Mouse (Mus musculus): ENCODE measurements at regions not wholly inside any gene's neighbourhood (a gene's known extent, or its start where the extent isn't known, plus 50 kb on each side); places are given as distances from the start of the nearest gene placed in this dataset.
"Not testable (repeated sequence)": the region's sequence is repeated elsewhere in the genome, so short reads cannot be mapped to it uniquely, and the experiment has no call there.

- no peak for DNase-seq
These were observed 215.1 kb upstream of the Klf3 start for GRCm38 (mm10) chr5:64587895-64588738.

DNA sequence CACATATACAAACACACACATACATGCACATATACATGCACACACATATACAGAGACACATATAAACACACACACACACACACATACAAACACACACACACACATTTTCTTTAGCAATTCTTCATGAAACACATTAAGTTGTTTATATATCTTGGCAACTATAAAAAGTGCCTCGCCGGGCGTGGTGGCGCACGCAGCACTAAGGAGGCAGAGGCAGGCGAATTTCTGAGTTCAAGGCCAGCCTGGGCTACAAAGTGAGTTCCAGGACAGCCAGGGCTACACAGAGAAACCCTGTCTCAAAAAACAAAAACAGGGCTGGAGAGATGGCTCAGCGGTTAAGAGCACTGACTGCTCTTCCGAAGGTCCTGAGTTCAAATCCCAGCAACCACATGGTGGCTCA lies 214.4 kb upstream of the Klf3 start:
- not testable (repeated sequence) for DNase-seq

DNA sequence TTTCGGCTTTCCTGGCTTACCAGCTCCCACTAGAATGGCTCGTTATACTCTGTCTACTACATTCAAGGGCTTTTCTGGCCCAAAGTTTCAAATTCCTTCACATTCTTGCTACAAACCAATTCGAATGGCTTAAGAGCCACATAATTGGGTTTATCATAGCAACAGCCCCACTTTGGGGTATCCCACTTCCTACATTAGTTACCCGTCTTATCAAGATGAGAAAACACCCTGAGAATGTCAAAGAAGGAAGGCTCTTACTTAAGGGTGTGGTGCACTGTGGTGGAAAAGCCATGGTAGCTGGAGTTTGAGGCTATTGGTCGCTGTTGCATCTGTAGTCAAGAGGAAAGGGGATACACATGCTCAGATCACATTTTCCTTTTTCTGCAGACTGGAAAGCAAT lies 213.2 kb upstream of the Klf3 start:
- DNase-seq: no peak

DNA sequence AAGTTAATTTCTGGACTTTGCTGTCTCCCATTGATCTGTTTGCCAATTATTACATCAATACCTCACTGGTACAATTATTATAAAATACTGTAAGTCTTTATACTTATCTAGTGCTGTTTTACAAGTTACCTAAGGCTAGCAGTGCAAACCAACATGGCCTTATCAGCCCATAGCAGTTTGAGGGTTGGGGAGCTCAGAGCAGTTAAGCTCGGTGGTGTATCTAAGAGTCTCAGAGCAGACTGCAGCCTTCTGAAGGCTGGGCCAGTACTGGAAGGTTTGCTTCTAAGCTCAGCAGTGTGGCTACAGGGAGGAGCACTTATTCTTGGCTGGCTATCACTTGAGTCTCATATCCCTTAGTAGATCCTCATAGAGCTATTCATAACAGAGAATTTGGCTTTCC lies 212.4 kb upstream of the Klf3 start:
- DNase-seq: no peak

- DNase-seq: no peak
These were observed 211.4 kb upstream of the Klf3 start for GRCm38 (mm10) chr5:64591792-64592191.

DNA sequence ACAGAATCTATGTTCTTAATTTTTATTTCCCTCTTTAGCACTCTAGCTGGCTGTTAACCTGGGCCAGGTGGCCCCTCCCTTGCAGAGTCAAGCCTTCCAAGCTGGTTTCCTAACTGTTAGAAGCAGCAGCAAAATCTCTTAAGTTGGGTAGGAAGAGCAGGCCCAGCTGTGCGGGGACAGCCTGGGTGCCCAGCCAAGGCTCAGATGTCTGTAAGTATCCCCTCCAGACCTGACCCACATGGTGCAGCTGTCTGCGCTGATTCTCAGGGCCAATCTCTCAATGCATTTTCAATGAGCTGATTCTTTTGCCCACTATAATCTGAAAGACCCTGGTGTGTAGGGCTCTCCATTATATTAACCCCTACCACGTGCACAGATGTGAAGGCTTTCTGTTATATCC lies 208.0 kb upstream of the Klf3 start:
- DNase-seq: peak in 1 of 2 experiments; percentile 7

DNA sequence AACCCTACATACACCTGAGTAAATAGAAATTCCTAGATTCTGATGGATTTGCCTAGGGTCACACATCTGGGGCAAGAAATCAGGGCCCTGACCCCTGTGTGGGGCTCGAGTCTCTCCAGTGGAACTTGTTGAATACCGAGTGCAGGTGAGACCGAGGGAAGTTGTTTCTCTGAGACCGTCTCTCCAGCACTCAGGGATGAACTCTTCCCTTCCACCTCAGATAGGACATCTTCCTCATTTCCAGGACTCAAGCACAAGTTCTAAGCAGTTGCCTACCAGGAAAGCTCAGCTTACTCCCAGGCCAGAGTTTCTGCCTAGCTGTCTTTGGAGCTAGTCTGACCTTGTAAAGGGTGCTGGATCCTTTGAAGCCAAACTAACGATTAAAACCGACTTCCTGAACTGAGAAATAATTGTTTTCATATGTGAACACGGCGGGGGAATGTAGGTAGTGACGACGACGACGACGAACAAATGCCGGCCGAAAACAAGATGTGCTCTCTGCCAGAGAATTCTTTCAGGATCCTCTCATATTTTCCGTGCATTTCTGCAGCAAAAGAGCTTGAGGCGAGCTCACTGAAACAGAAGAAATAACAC lies 207.3 kb upstream of the Klf3 start:
- DNase-seq: no peak

DNA sequence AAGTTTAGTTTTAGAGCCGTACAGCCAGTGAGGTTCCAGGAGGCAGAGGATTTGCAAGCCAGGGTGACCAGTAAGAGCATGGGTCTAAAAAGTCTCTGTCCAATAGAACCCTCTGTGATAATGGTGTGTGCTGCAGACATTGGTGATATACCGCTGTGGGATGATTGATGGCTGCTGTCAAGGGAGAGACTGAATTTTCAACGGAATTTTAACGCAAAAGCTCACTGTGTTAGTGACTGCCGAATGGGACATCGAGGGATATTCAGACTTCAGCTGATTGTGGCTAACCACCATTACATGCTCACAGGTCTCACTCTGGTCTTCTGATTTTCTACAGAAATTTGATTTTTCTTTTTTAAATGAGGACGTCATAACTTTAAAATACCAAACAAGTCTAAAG lies 206.2 kb upstream of the Klf3 start:
- DNase-seq: no peak

DNA sequence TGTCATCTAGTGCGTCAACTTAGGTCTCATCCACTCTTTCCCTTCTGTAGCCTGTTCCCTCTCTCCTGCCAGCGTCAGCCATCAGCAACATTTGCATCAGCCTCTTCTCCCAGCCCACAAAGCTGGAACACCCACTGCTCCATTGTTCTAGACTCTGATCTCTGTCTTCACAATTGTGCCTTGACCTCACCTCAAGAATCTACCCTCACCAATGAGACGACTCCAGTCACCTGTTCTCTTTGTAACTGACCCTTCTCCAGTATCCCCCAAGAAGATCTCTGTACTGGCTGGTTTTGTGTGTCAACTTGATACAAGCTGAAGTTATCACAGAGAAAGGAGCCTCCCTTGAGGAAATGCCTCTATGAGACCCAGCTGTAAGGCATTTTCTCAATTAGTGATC lies 205.7 kb upstream of the Klf3 start:
- DNase-seq: no peak

- DNase-seq: no peak
These were observed 204.6 kb upstream of the Klf3 start for GRCm38 (mm10) chr5:64598606-64599005.

DNA sequence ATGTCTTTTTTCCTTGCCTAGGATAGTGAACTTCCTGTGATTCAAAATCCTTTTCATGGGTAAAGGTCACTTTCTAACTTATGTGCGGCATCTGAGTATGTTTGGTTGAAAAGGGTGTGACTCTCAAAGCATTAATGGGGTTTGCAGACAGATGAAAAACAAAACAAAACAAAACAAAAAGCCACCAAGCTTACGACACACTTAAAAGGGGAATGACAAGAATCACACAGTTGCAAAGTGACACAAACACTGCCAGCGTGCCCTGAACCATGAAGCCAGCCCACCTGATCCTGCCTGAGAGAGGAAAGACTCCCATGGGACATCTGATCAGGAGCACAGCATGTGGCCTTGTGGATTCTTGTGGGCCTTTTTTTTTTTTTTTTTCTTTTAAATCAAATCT lies 204.2 kb upstream of the Klf3 start:
- peak in 1 of 2 experiments; percentile 37 for DNase-seq

GRCm38 (mm10) chr5:64599865-64600288 lies 203.3 kb upstream of the Klf3 start:
- DNase-seq: peak; percentile 56 to 70

- no peak for DNase-seq
These were observed 202.8 kb upstream of the Klf3 start for GRCm38 (mm10) chr5:64600392-64600791.

DNA sequence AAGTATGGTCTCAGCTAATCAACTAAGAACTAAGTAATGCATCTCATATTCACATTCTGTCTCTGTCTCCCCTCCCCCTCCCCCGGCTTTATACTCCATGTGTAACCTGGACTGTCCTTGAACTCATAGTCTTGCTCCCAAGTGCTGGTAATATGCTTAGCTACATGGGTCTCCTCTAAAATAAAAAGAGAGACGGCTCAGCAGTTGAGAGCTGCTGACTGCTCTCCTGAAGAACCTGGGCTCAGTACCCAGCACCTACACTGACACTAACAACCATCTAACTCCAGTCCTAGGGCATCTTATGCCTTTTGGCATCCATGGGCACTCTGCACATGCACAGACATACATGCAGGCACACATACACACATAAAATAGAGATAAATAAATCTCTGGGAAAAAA lies 202.4 kb upstream of the Klf3 start:
- DNase-seq: no peak

GRCm38 (mm10) chr5:64601285-64601684 lies 201.9 kb upstream of the Klf3 start:
- no peak for DNase-seq

DNA sequence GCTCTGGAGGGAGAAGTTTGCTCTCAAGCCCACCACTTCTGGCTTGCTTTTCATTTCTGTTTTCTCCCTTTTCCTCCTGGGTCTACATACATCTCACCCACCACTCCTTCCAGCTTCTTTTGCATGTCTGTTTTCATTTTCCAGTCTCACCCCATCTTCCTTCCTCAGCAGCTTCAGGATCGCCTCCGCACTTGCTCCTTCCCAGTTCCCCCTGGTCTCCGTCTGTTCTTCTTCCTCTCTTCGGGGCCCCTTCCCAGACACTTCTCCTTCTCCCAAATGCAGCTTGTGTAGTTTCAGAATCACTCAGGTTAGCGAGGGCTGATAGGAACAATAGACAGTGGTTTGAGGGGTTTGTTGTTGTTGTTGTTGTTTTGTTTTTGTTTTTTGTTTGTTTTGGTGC lies 201.4 kb upstream of the Klf3 start:
- DNase-seq: no peak

- peak in 1 of 2 experiments; percentile 36 for DNase-seq
These were observed 200.7 kb upstream of the Klf3 start for GRCm38 (mm10) chr5:64602356-64602936.

GRCm38 (mm10) chr5:64602996-64603755 lies 200.0 kb upstream of the Klf3 start:
- DNase-seq: no peak

GRCm38 (mm10) chr5:64605171-64605570 lies 198.0 kb upstream of the Klf3 start:
- no peak for DNase-seq

DNA sequence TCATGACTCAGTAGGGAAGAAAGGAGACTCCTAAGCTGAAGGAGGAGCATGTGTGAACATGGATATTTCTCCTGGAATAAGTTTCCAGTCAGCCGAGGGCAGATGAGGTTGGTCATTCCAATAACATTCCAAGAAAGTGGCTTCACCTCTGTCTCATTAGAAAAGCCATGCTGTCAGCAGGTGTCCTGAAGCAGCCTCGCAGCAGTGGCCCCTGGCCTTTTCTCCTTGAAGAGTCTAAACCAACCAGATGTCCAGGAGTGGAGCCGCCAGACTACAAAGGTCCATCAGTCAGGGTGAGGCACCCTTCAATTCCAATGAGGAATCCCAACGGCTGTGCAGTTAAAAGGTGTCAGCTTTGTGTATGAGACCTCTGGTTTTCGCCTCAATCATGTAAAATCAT lies 197.2 kb upstream of the Klf3 start:
- DNase-seq: no peak

- DNase-seq: no peak
These were observed 193.7 kb upstream of the Klf3 start for GRCm38 (mm10) chr5:64609378-64610087.

GRCm38 (mm10) chr5:64610146-64610545 lies 193.0 kb upstream of the Klf3 start:
- DNase-seq: no peak
